Mouse (Mus musculus) cerebellum, postnatal 36 days (tissue): ENCODE results near the gene Hsd11b1.
A peak's percentile ranks its signal among the peaks of the same experiment; 100 is the strongest.
"Not testable (repeated sequence)": the region's sequence is repeated elsewhere in the genome, so short reads cannot be mapped to it uniquely, and the experiment has no call there.

Experiments used
- DNase-seq, 2 experiments: peaks; one replicate each; pipeline ENCODE4 v3.0.0; 2021 to 2022; ENCODE audit warnings: mixed read lengths in 2 of 2

Gene Hsd11b1

DNA sequence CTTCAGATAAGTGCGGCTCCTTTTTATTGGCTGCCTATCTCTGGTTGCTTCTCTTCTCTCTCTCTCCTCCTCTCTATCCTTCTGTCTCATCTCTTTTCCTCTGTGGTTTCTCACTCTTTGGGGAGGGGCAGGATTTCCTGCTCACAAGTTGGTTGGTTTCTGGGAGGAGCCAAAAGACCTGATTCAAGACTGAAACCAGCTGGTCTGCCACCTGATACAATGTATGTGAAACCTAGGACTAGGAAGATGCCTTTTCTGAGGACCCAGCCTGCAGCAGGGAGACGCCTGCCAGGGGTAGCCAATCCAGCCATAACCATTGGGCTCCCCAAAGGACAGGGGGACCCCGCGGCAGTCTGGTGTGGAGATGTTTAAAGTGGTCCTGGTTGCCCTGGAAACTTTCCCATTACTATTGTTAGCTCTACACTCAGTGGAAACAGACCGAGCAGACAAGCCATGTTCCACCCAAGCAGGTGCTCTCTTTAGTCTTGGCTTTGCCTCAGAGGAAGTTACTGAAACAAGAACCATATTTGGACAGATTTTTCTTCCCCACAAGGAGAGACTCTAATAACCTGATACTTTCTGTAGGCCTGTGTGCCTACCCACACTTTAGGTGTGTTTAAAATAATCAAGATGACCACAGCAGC is at the start of gene Hsd11b1:
TSS of gene Hsd11b1 (minus strand) at position 121 of the 644 bp plus-strand sequence.
- no peak for DNase-seq

- no peak for DNase-seq
Observed at GRCm38 (mm10) chr1:193311596-193311995, 47.7 kb upstream of the Hsd11b1 start.

- DNase-seq = no peak
Observed at GRCm38 (mm10) chr1:193310519-193311085, 46.7 kb upstream of the Hsd11b1 start.

GRCm38 (mm10) chr1:193309785-193310518 is 46.1 kb upstream of the Hsd11b1 start:
- DNase-seq = no peak

GRCm38 (mm10) chr1:193306832-193307231 is 43.0 kb upstream of the Hsd11b1 start:
- DNase-seq = no peak

GRCm38 (mm10) chr1:193305386-193305785 is 41.5 kb upstream of the Hsd11b1 start:
- peak; percentile 71 to 73 for DNase-seq

- DNase-seq = no peak
Observed at GRCm38 (mm10) chr1:193303096-193303495, 39.2 kb upstream of the Hsd11b1 start.

GRCm38 (mm10) chr1:193302093-193302405 is 38.2 kb upstream of the Hsd11b1 start:
- DNase-seq = no peak

DNA sequence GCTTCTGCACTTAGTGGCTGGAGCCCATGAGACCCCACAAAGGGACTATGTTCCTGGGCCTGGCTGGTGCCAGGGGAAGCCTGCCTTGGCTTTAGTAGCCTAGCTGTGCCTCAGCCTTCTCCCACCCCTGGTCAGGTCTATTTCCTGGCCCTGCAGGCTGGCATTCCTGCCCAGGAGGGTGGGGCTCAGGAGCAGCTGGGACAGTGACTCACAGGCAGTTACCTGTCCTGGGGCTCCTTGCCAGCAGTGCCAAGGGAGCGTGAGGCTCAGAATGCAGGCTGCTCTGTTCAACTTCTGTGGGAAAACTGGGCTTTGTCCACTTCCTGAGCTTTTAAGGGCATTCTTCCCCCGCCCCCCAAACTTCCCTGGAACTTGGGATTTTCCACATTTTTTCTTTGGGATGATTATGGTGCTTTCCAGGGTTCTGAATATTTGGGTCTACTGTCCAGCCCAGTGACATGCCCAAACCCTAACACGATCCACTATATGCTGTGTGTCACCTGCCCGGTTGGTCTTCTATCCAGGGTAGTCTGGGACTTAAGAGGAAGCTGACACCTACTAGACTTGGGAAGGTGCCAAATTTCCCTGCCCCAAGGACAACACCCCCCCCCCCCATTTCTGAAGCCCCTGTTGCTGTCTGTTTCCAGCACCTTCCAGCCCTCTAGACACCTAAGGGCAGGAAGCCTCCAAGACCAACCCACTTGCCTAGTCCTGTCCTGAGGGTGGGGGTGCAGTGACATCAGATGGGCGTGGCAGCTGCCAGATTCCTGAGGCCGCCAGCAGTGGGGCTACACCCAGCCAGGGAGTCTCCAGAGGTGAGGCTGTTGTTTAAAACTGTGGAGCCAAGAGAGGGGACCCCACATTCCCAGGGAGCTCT is 37.6 kb upstream of the Hsd11b1 start:
- DNase-seq = peak; percentile 52 to 65

GRCm38 (mm10) chr1:193299995-193300394 is 36.1 kb upstream of the Hsd11b1 start:
- DNase-seq = no peak

DNA sequence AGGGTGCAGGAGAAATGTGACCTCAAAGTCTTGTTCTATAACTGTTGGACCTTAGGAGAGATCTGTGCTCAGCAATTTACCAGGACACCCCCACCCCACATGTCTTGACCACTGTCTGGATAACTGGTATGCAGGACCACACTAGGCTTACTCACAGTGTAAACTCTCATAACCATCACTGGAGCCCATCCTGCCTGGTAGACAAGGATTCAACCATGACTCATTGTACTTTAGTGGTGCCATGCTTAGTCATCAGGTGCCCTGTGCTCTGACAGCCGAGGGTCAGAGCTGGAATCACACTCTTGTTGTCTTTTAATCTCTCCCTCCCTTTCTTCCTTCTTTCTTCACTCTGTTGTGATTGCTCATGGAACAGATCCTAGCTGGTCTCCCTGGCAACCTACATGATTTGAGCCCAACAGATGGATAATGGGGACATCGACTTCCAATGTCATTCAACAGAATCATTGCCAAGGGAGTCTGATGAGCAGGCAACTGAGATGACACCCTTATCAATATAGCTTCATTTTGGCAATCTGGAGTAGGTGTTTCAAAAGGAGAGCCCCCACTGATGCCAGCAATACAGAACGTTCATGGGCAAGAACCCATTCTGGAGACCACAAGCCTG is 34.4 kb upstream of the Hsd11b1 start:
- DNase-seq = no peak

GRCm38 (mm10) chr1:193295920-193296319 is 32.0 kb upstream of the Hsd11b1 start:
- no peak for DNase-seq

DNA sequence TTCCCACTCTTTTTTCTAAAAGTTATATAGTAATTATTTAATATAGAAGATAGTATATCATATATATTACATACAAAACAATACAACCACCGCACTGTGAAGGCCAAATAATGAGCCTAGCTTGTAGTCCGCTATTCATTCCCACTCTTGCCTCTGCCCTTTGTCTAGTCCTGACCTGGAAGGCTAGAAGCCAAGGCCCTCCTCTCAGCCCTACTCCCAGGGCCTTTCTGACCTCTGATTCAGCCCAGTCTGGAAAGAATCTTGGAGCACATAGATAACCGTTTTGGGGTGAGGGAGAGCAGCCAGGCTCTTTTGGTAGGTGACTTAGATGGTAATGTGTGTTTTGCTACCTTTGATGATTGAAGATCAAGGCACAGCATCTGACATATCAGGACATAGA is 30.1 kb upstream of the Hsd11b1 start:
- no peak for DNase-seq

GRCm38 (mm10) chr1:193293039-193293438 is 29.2 kb upstream of the Hsd11b1 start:
- no peak for DNase-seq

GRCm38 (mm10) chr1:193290686-193291085 is 26.8 kb upstream of the Hsd11b1 start:
- no peak for DNase-seq

- no peak for DNase-seq
Observed at GRCm38 (mm10) chr1:193289914-193290313, 26.0 kb upstream of the Hsd11b1 start.

DNA sequence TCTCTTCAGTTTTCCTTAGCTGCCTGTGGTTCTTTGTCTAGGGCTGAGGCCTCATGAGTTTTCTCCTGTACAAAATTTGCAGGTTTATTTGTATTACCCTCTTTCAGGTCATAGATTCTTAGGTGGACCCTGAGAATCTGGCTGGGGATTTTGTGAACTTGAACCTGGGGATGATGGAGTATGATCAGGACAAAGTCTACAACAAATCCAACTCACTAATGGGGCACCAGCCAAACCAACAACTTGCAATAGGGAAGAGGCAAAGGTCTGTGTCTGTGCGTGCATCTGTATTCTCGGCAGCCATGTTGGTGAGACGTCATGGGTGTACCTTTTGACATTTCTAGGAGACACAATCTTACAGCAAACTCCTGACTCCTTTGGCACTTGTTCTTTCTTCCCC is 25.2 kb upstream of the Hsd11b1 start:
- DNase-seq = no peak

DNA sequence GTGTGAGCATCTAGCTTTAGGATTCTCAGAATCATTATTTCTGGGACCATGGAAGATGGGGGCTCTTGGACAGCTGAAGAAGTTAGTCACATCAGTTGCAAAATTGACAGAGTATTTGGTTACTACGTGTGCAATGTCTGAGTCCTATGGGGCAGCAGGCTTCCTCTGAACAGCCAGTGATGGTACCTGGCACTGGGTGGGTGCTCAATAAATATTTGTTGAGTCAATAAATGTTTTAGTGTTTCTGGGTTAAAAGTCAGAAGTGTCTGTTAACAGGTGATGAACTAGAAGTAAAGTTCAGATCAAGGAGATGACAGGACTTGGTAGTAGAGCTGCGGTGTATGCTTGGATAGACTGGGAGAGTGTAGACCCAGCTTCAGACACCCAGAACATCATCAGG is 23.7 kb upstream of the Hsd11b1 start:
- DNase-seq = no peak

- DNase-seq = not testable (repeated sequence)
Observed at GRCm38 (mm10) chr1:193285766-193286325, 22.0 kb upstream of the Hsd11b1 start.

- no peak for DNase-seq
Observed at GRCm38 (mm10) chr1:193284228-193284779, 20.4 kb upstream of the Hsd11b1 start.

DNA sequence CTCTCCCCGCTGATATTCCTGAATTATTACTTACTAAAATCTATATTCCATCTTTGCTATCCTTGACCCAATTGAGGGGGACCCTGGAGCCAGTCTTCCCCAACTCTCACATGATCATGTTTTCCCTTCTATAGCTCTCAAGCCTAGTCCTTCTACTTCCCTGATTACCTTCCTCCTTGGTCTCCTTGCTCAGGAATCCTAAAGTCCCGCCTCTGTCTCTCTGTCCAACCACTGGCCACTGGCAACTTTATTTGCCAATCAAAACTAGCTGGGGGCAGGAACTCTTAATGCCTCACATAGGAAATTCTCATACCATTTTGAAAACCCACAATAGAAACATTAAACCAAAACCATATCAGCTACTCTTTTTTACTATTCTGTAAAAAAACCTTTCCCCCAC is 17.5 kb upstream of the Hsd11b1 start:
- DNase-seq = no peak

DNA sequence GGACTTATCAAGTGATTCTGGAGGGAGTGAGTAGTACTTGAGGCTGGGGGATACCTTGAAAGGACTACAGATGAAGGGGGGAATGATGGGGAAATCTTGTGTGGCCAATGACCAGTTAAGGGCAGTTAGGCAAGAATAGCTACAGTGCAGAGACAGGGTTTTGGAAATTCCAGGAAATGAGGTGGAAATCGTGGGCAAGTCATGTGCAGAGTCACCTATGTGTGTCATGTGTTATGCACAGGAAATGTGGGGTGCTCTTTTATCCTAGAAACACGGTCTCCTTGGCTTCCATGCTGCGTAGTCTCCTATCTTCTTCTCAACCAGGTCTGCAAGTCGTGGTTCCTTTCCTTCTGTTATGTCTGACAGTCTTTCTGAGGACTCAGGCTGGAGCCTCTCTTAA is 15.6 kb upstream of the Hsd11b1 start:
- no peak for DNase-seq
